Mouse (Mus musculus): Measurements from ENCODE around the gene Fzd9.

- TF ChIP-seq CTCF (IDR thresholded peaks at IDR 0.05; ENCODE audit: borderline replicate concordance, extremely low read depth, insufficient read depth, insufficient read length) (no peak), POLR2A (IDR thresholded peaks at IDR 0.05; ENCODE audit: borderline replicate concordance, extremely low read depth, insufficient read depth, insufficient read length, poor library complexity, severe bottlenecking) (no peak)
These were observed 20.6 kb upstream of the Fzd9 start for GRCm38 (mm10) chr5:135271563-135272165.

All from brain, embryonic 14.5 days (tissue).